Comparison of ENCODE assay signal across 7 mouse cellular contexts in genomic region chr3:89962751-89963220, GRCm38 (mm10). TPM values are rescaled to one million over a fixed set of nuclear protein-coding genes. Genes with fewer than 3 reads are reported as not detected.
DNase-seq lines count a peak whose midpoint lies in the region; ATAC-seq and TF ChIP-seq lines count a peak whose summit lies in the region.

No protein-coding gene starts in this region.

- peak overlapping the region; percentile 93 for H3K9ac ChIP-seq in lung, embryonic 14.5 days
- peak overlapping the region; percentile 90 for H3K9ac ChIP-seq in forebrain, embryonic 11.5 days (ENCODE audit: low read length)
- peak overlapping the region; percentile 71 for H3K9ac ChIP-seq in intestine, postnatal 0 days (ENCODE audit: low read depth, low read length)
- H3K9ac ChIP-seq in neural tube, embryonic 13.5 days, result peak overlapping the region; percentile 98

- H3K9me3 ChIP-seq in lung, embryonic 14.5 days (ENCODE audit: low read depth, low read length), result no peaks in the 10 kb centered on the region
- H3K9me3 ChIP-seq in forebrain, embryonic 11.5 days (ENCODE audit: control insufficient read depth, low read length), result no peaks in the 10 kb centered on the region
- H3K9me3 ChIP-seq in intestine, postnatal 0 days (ENCODE audit: control insufficient read depth), result no peaks in the 10 kb centered on the region
- H3K9me3 ChIP-seq in neural tube, embryonic 13.5 days, result no peaks in the 10 kb centered on the region

- TF ChIP-seq POLR2A in brain, embryonic 14.5 days (IDR thresholded peaks at IDR 0.05; ENCODE audit: borderline replicate concordance, extremely low read depth, insufficient read depth, insufficient read length, poor library complexity, severe bottlenecking), result no peak

- TF ChIP-seq CTCF in lung, embryonic 14.5 days (IDR thresholded peaks at IDR 0.05; ENCODE audit: low read depth), result no peak
- no peak for TF ChIP-seq CTCF in brain, embryonic 14.5 days (IDR thresholded peaks at IDR 0.05; ENCODE audit: borderline replicate concordance, extremely low read depth, insufficient read depth, insufficient read length)
- TF ChIP-seq CTCF in intestine, postnatal 0 days (IDR thresholded peaks at IDR 0.05; ENCODE audit: low read depth), result no peak

- H3K4me1 ChIP-seq in lung, embryonic 14.5 days (ENCODE audit: insufficient read depth), result peaks cover 19% of the 10 kb centered on the region
- peaks cover 23% of the 10 kb centered on the region for H3K4me1 ChIP-seq in forebrain, embryonic 11.5 days (replicated peaks; ENCODE audit: control insufficient read depth, insufficient read depth, low read length)
- no peaks in the 10 kb centered on the region; the same call in 1 of the 2 replicates for H3K4me1 ChIP-seq in intestine, postnatal 0 days (replicated peaks; ENCODE audit: control insufficient read depth, insufficient read depth, low read length)
- peaks cover 63% of the 10 kb centered on the region for H3K4me1 ChIP-seq in neural tube, embryonic 13.5 days (replicated peaks)

- H3K4me3 ChIP-seq in lung, embryonic 14.5 days (ENCODE audit: low read depth, low read length), result peak overlapping the region; percentile 94
- H3K4me3 ChIP-seq in forebrain, embryonic 11.5 days (ENCODE audit: low read depth, low read length), result peak overlapping the region; percentile 97
- peak overlapping the region; percentile 80 for H3K4me3 ChIP-seq in intestine, postnatal 0 days (ENCODE audit: low read depth, low read length)
- H3K4me3 ChIP-seq in neural tube, embryonic 13.5 days, result peak overlapping the region; percentile 92

- H3K36me3 ChIP-seq in lung, embryonic 14.5 days (ENCODE audit: insufficient read depth), result peaks cover 18% of the 10 kb centered on the region
- no peaks in the 10 kb centered on the region; the same call in 1 of the 2 replicates for H3K36me3 ChIP-seq in forebrain, embryonic 11.5 days (ENCODE audit: control insufficient read depth, insufficient read depth, low read length)
- peaks cover 5% of the 10 kb centered on the region for H3K36me3 ChIP-seq in intestine, postnatal 0 days (ENCODE audit: control insufficient read depth, insufficient read depth)
- peaks cover 14% of the 10 kb centered on the region for H3K36me3 ChIP-seq in neural tube, embryonic 13.5 days

- ATAC-seq in lung, embryonic 14.5 days (ENCODE audit: insufficient read depth), result peak; percentile 27
- peak; percentile 47 for ATAC-seq in forebrain, embryonic 11.5 days (replicated peaks; ENCODE audit: low FRiP score)
- no peak for ATAC-seq in intestine, postnatal 0 days
- ATAC-seq in neural tube, embryonic 13.5 days (ENCODE audit: low read depth), result peak; percentile 33

- H3K27me3 ChIP-seq in lung, embryonic 14.5 days (ENCODE audit: insufficient read depth, low read length), result no peaks in the 10 kb centered on the region
- H3K27me3 ChIP-seq in forebrain, embryonic 11.5 days (ENCODE audit: control insufficient read depth, insufficient read depth, low read length), result no peaks in the 10 kb centered on the region
- H3K27me3 ChIP-seq in intestine, postnatal 0 days (replicated peaks; ENCODE audit: control insufficient read depth, insufficient read depth, low read length), result peaks cover 13% of the 10 kb centered on the region
- no peaks in the 10 kb centered on the region for H3K27me3 ChIP-seq in neural tube, embryonic 13.5 days

- DNase-seq in lung, embryonic 14.5 days, result no peak
- DNase-seq in lung, postnatal 4 days, result no peak
- DNase-seq in brain, embryonic 14.5 days (ENCODE audit: low read depth), result peak; percentile 41
- DNase-seq in forebrain, embryonic 11.5 days (ENCODE audit: low spot score), result no peak
- no peak for DNase-seq in layer of hippocampus, adult 9-11 months

- H3K4me2 ChIP-seq in lung, embryonic 14.5 days, result peak overlapping the region; percentile 89
- H3K4me2 ChIP-seq in forebrain, embryonic 11.5 days (ENCODE audit: low read depth, low read length, severe bottlenecking), result peak overlapping the region; percentile 88
- H3K4me2 ChIP-seq in intestine, postnatal 0 days (replicated peaks; ENCODE audit: low read depth), result peak overlapping the region; percentile 89
- H3K4me2 ChIP-seq in neural tube, embryonic 13.5 days, result peak overlapping the region; percentile 95

- H3K27ac ChIP-seq in lung, embryonic 14.5 days (ENCODE audit: low read depth), result peak overlapping the region; percentile 97
- peak overlapping the region; percentile 78 for H3K27ac ChIP-seq in forebrain, embryonic 11.5 days (ENCODE audit: low read depth, low read length)
- H3K27ac ChIP-seq in intestine, postnatal 0 days (ENCODE audit: low read depth, low read length), result peak overlapping the region; percentile 89
- peak overlapping the region; percentile 95 for H3K27ac ChIP-seq in neural tube, embryonic 13.5 days (replicated peaks)

- WGBS in lung, embryonic 14.5 days, result under 1% methylated on average over 30 of the region's 30 CpGs
- under 1% methylated on average over 30 of the region's 30 CpGs for WGBS in forebrain, embryonic 11.5 days
- 1% methylated on average over 29 of the region's 30 CpGs for WGBS in intestine, postnatal 0 days
- WGBS in neural tube, embryonic 13.5 days, result 0% methylated on average over 30 of the region's 30 CpGs

RNA-seq across cellular contexts. Expression of gene Atp8b2, which starts 0.5 kb away (rescaled TPM):
- 20.5 and 20.8 TPM in 2 replicates for polyA plus RNA-seq in lung, embryonic 14.5 days (2014; fragmentation: Nextera tagmentation; extraction: Ambion mirVana)
- 71.0 and 80.8 TPM in 2 replicates for polyA plus RNA-seq in brain, embryonic 14.5 days (2012; rRNA removed)
- 14.9 and 15.4 TPM in 2 replicates for polyA plus RNA-seq in forebrain, embryonic 11.5 days (2014; fragmentation: Nextera tagmentation; extraction: Ambion mirVana)
- polyA plus RNA-seq in intestine, postnatal 0 days (2015; fragmentation: Nextera tagmentation; extraction: Ambion mirVana), result 2.4 TPM in 2 replicates
- 11.3 and 12.0 TPM in 2 replicates for polyA plus RNA-seq in neural tube, embryonic 13.5 days (2015; fragmentation: Nextera tagmentation; extraction: Ambion mirVana)

RNA-seq across cellular contexts. Expression of gene Hax1, which starts 35.8 kb away (rescaled TPM):
- 150 and 157 TPM in 2 replicates for polyA plus RNA-seq in lung, embryonic 14.5 days (2014; fragmentation: Nextera tagmentation; extraction: Ambion mirVana)
- 93.7 and 115 TPM in 2 replicates for polyA plus RNA-seq in brain, embryonic 14.5 days (2012; rRNA removed)
- polyA plus RNA-seq in forebrain, embryonic 11.5 days (2014; fragmentation: Nextera tagmentation; extraction: Ambion mirVana), result 168 and 174 TPM in 2 replicates
- polyA plus RNA-seq in intestine, postnatal 0 days (2015; fragmentation: Nextera tagmentation; extraction: Ambion mirVana), result 64.0 and 65.1 TPM in 2 replicates
- polyA plus RNA-seq in neural tube, embryonic 13.5 days (2015; fragmentation: Nextera tagmentation; extraction: Ambion mirVana), result 120 and 133 TPM in 2 replicates

RNA-seq across cellular contexts. Expression of gene Il6ra, which starts 49.8 kb away (rescaled TPM):
- polyA plus RNA-seq in lung, embryonic 14.5 days (2014; fragmentation: Nextera tagmentation; extraction: Ambion mirVana), result 1.4 and 1.7 TPM in 2 replicates
- polyA plus RNA-seq in brain, embryonic 14.5 days (2012; rRNA removed), result 0.45 and 0.93 TPM in 2 replicates
- 0.15 and 0.27 TPM in 2 replicates for polyA plus RNA-seq in forebrain, embryonic 11.5 days (2014; fragmentation: Nextera tagmentation; extraction: Ambion mirVana)
- polyA plus RNA-seq in intestine, postnatal 0 days (2015; fragmentation: Nextera tagmentation; extraction: Ambion mirVana), result 2.8 and 3.2 TPM in 2 replicates
- 0.68 and 0.96 TPM in 2 replicates for polyA plus RNA-seq in neural tube, embryonic 13.5 days (2015; fragmentation: Nextera tagmentation; extraction: Ambion mirVana)
